ENCODE assay signal across 22 mouse cellular contexts in genomic region chr16:33666985-33667538, GRCm38 (mm10). TPM values are rescaled to one million over a fixed set of nuclear protein-coding genes. Genes with fewer than 3 reads are reported as not detected.
A peak's percentile ranks its signal among the peaks of the same experiment; 100 is the strongest.
DNase-seq lines count a peak whose midpoint lies in the region; ATAC-seq lines count a peak whose summit lies in the region.
"Had no signal": no experiment of that assay in that cellular context is flagged by ENCODE, and none has a peak within 500 bp of the region (broad histone marks: within the 10 kb centered on the region; RNA-seq: fewer than 3 reads in every experiment).

No protein-coding gene starts in this region.

- no peak overlapping the region for H3K4me3 ChIP-seq in heart, embryonic 10.5 days
- no peak overlapping the region for H3K4me3 ChIP-seq in heart, embryonic 12.5 days
- H3K4me3 ChIP-seq in intestine, embryonic 16.5 days (ENCODE audit: low read length): no peak overlapping the region
- H3K4me3 ChIP-seq: embryonic facial prominence, embryonic 13.5 days; forebrain, embryonic 13.5 days; gastrocnemius, adult 2 months; heart, embryonic 15.5 days; hindbrain, embryonic 10.5 days had no signal

- no peaks in the 10 kb centered on the region for H3K9me3 ChIP-seq in heart, embryonic 10.5 days
- no peaks in the 10 kb centered on the region for H3K9me3 ChIP-seq in heart, embryonic 12.5 days (replicated peaks)
- H3K9me3 ChIP-seq in intestine, embryonic 16.5 days (ENCODE audit: control insufficient read depth, low read length): no peaks in the 10 kb centered on the region
- H3K9me3 ChIP-seq: embryonic facial prominence, embryonic 13.5 days; forebrain, embryonic 13.5 days; heart, embryonic 15.5 days; hindbrain, embryonic 10.5 days had no signal

- WGBS in heart, embryonic 10.5 days: 88% methylated on average over 4 of the region's 4 CpGs
- WGBS in heart, embryonic 12.5 days: 88% methylated on average over 4 of the region's 4 CpGs
- WGBS in intestine, embryonic 16.5 days: 90% methylated on average over 4 of the region's 4 CpGs

- no peak overlapping the region for H3K27ac ChIP-seq in heart, embryonic 10.5 days
- H3K27ac ChIP-seq in heart, embryonic 12.5 days (ENCODE audit: poor library complexity, severe bottlenecking): no peak overlapping the region
- no peak overlapping the region for H3K27ac ChIP-seq in intestine, embryonic 16.5 days (ENCODE audit: low read length)
- H3K27ac ChIP-seq: embryonic facial prominence, embryonic 13.5 days; forebrain, embryonic 13.5 days; gastrocnemius, adult 2 months; heart, embryonic 15.5 days; hindbrain, embryonic 10.5 days; hindbrain, embryonic 14.5 days had no signal

- no peaks in the 10 kb centered on the region for H3K27me3 ChIP-seq in heart, embryonic 10.5 days (ENCODE audit: insufficient read depth, poor library complexity, severe bottlenecking)
- no peaks in the 10 kb centered on the region for H3K27me3 ChIP-seq in heart, embryonic 12.5 days (replicated peaks)
- H3K27me3 ChIP-seq in intestine, embryonic 16.5 days (replicated peaks; ENCODE audit: control insufficient read depth, insufficient read depth, low read length): no peaks in the 10 kb centered on the region
- H3K27me3 ChIP-seq: embryonic facial prominence, embryonic 13.5 days; forebrain, embryonic 13.5 days; heart, embryonic 15.5 days had no signal

- peak; percentile 43 for DNase-seq in heart, embryonic 10.5 days (ENCODE audit: low spot score)
- DNase-seq in urinary bladder, adult 2 months (ENCODE audit: low spot score): peak; percentile 14
- no peak for DNase-seq in urinary bladder, postnatal 36 days (ENCODE audit: low spot score in 2 of 2)
- DNase-seq in NIH3T3 (ENCODE audit: low read depth): peak; percentile 84
- no peak for DNase-seq in right cerebral cortex, postnatal 25 days
- no peak for DNase-seq in lung, adult 18-20 months
- DNase-seq: adrenal gland, postnatal 10 days; B cell, adult 2 months; cerebellum, adult 11-12 months; cerebellum, adult 9-11 months; cerebellum, postnatal 36 days; forebrain, postnatal 0 days; gastrocnemius, adult 2 months; gastrocnemius, postnatal 25 days; kidney, adult 11 months had no signal

- no peak overlapping the region for H3K4me2 ChIP-seq in heart, embryonic 12.5 days
- no peak overlapping the region for H3K4me2 ChIP-seq in intestine, embryonic 16.5 days (ENCODE audit: low read depth, low read length)
- H3K4me2 ChIP-seq: embryonic facial prominence, embryonic 13.5 days; forebrain, embryonic 13.5 days; heart, embryonic 15.5 days; hindbrain, embryonic 14.5 days had no signal

- no peaks in the 10 kb centered on the region for H3K36me3 ChIP-seq in heart, embryonic 10.5 days
- H3K36me3 ChIP-seq in heart, embryonic 12.5 days: no peaks in the 10 kb centered on the region
- no peaks in the 10 kb centered on the region for H3K36me3 ChIP-seq in intestine, embryonic 16.5 days (ENCODE audit: control insufficient read depth, insufficient read depth, low read length)
- H3K36me3 ChIP-seq: embryonic facial prominence, embryonic 13.5 days; heart, embryonic 15.5 days; hindbrain, embryonic 10.5 days had no signal

- no peak for ATAC-seq in heart, embryonic 12.5 days (ENCODE audit: insufficient number of reproducible peaks, low FRiP score)
- no peak for ATAC-seq in intestine, embryonic 16.5 days
- ATAC-seq: forebrain, embryonic 13.5 days; forebrain, postnatal 0 days had no signal

- H3K9ac ChIP-seq in heart, embryonic 12.5 days: no peak overlapping the region
- H3K9ac ChIP-seq in intestine, embryonic 16.5 days (ENCODE audit: low read depth, low read length): no peak overlapping the region
- H3K9ac ChIP-seq: embryonic facial prominence, embryonic 13.5 days; forebrain, embryonic 13.5 days; forebrain, postnatal 0 days; heart, embryonic 15.5 days; hindbrain, embryonic 14.5 days had no signal

- peaks cover 9% of the 10 kb centered on the region; the same call in 1 of the 2 replicates for H3K4me1 ChIP-seq in heart, embryonic 10.5 days
- H3K4me1 ChIP-seq in heart, embryonic 12.5 days (replicated peaks): peaks cover 8% of the 10 kb centered on the region; the same call in 1 of the 2 replicates
- H3K4me1 ChIP-seq in intestine, embryonic 16.5 days (ENCODE audit: control insufficient read depth, insufficient read depth, low read length): 0 out of 2 replicates have a peak, but pooled peaks cover 3% of the 10 kb centered on the region
- H3K4me1 ChIP-seq: embryonic facial prominence, embryonic 13.5 days; forebrain, embryonic 13.5 days; hindbrain, embryonic 10.5 days had no signal

RNA-seq across cellular contexts. Expression of gene Heg1, which starts 17.1 kb away (rescaled TPM):
- 26.3 and 33.0 TPM in 2 replicates for polyA plus RNA-seq in heart, embryonic 10.5 days (2016; fragmentation: Nextera tagmentation; extraction: Ambion mirVana)
- 48.3 and 54.0 TPM in 2 replicates for polyA plus RNA-seq in heart, embryonic 12.5 days (2016; fragmentation: Nextera tagmentation; extraction: Ambion mirVana)
- polyA plus RNA-seq in urinary bladder, adult 2 months (2012; rRNA removed): 66.3 and 86.7 TPM in 2 replicates
- polyA plus RNA-seq in intestine, embryonic 16.5 days (2015; fragmentation: Nextera tagmentation; extraction: Ambion mirVana): 10.2 and 12.9 TPM in 2 replicates

Comparison
In these comparisons a context has a peak if more than half of its experiments do, and no peak if none do; other contexts are left out.
1. DNase-seq: peak in heart, embryonic 10.5 days (single experiment), urinary bladder, adult 2 months (single experiment) and NIH3T3 (single experiment); none in urinary bladder, postnatal 36 days (0 of 2), right cerebral cortex, postnatal 25 days (single experiment) and lung, adult 18-20 months (0 of 2).